Comparison of ENCODE assay signal across 13 mouse cellular contexts in the genomic region with DNA sequence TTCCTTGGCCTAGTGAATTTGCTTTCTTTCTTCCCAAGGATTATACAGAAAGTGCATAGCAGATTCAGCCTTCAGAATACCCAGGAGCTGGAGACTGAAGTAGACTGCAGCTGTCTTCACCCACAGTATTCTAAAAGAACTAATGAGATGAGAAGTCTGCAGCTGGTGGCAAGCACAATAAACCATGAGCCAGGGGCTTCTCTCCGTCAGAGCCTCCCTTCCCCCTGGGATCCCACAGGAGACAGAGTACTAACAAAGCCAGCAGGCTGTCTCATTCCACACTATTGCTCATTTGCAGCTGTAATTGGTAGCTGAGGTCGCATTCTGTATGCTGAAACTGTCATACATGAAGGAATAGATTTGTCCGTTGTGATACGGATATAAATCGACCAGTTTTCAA. TPM values are rescaled to one million over a fixed set of nuclear protein-coding genes. Genes with fewer than 3 reads are reported as not detected.
DNase-seq lines count a peak whose midpoint lies in the region; ATAC-seq and TF ChIP-seq lines count a peak whose summit lies in the region.
"Had no signal": no experiment of that assay in that cellular context is flagged by ENCODE, and none has a peak within 500 bp of the region (broad histone marks: within the 10 kb centered on the region; RNA-seq: fewer than 3 reads in every experiment).

No protein-coding gene starts in this region.

- TF ChIP-seq CTCF in hindbrain, postnatal 0 days (IDR thresholded peaks at IDR 0.05; ENCODE audit: low read depth), result no peak
- TF ChIP-seq CTCF in stomach, postnatal 0 days (IDR thresholded peaks at IDR 0.05; ENCODE audit: low read depth), result no peak
- no peak for TF ChIP-seq CTCF in lung, adult 2 months (IDR thresholded peaks at IDR 0.05; ENCODE audit: insufficient read depth, low read length)

- 0 out of 2 replicates have a peak overlapping the region, but pooled peaks have one; percentile 2 for H3K9ac ChIP-seq in forebrain, embryonic 13.5 days
- no peak overlapping the region for H3K9ac ChIP-seq in hindbrain, postnatal 0 days (replicated peaks; ENCODE audit: low read length)
- no peak overlapping the region for H3K9ac ChIP-seq in neural tube, embryonic 14.5 days (replicated peaks; ENCODE audit: low read depth, low read length)
- no peak overlapping the region for H3K9ac ChIP-seq in stomach, postnatal 0 days (ENCODE audit: low read length)
- H3K9ac ChIP-seq: lung, embryonic 15.5 days had no signal

- peak overlapping the region; percentile 17; the same call in 1 of the 2 replicates for H3K4me2 ChIP-seq in forebrain, embryonic 13.5 days
- no peak overlapping the region for H3K4me2 ChIP-seq in hindbrain, postnatal 0 days (ENCODE audit: low read depth, low read length)
- H3K4me2 ChIP-seq in neural tube, embryonic 14.5 days (ENCODE audit: low read depth, low read length), result no peak overlapping the region
- H3K4me2 ChIP-seq in stomach, postnatal 0 days (replicated peaks; ENCODE audit: low read depth), result no peak overlapping the region
- H3K4me2 ChIP-seq: lung, embryonic 15.5 days had no signal

- no peaks in the 10 kb centered on the region for H3K27me3 ChIP-seq in forebrain, embryonic 13.5 days
- no peaks in the 10 kb centered on the region for H3K27me3 ChIP-seq in hindbrain, postnatal 0 days (ENCODE audit: insufficient read depth, low read length)
- H3K27me3 ChIP-seq in neural tube, embryonic 14.5 days (ENCODE audit: control insufficient read depth, insufficient read depth, low read length), result no peaks in the 10 kb centered on the region
- H3K27me3 ChIP-seq in stomach, postnatal 0 days (ENCODE audit: control insufficient read depth, insufficient read depth, low read length), result no peaks in the 10 kb centered on the region
- H3K27me3 ChIP-seq: lung, embryonic 15.5 days; megakaryocyte, embryonic 14.5 days had no signal

- H3K27ac ChIP-seq in forebrain, embryonic 13.5 days, result peak overlapping the region; percentile 93
- peak overlapping the region; percentile 23; the same call in 1 of the 2 replicates for H3K27ac ChIP-seq in hindbrain, postnatal 0 days
- H3K27ac ChIP-seq in neural tube, embryonic 14.5 days (ENCODE audit: low read depth, low read length), result peak overlapping the region; percentile 72
- no peak overlapping the region for H3K27ac ChIP-seq in stomach, postnatal 0 days (replicated peaks)
- H3K27ac ChIP-seq: lung, embryonic 15.5 days had no signal

- TF ChIP-seq POLR2A in lung, adult 2 months (IDR thresholded peaks at IDR 0.05; ENCODE audit: borderline replicate concordance, extremely low read depth, low read depth, low read length), result no peak

- H3K4me1 ChIP-seq in forebrain, embryonic 13.5 days, result peaks cover 44% of the 10 kb centered on the region
- 0 out of 2 replicates have a peak, but pooled peaks cover 5% of the 10 kb centered on the region for H3K4me1 ChIP-seq in hindbrain, postnatal 0 days (ENCODE audit: insufficient read depth, low read length)
- peaks cover 35% of the 10 kb centered on the region for H3K4me1 ChIP-seq in neural tube, embryonic 14.5 days (ENCODE audit: control insufficient read depth, insufficient read depth, low read length)
- no peaks in the 10 kb centered on the region for H3K4me1 ChIP-seq in stomach, postnatal 0 days (replicated peaks; ENCODE audit: control insufficient read depth, insufficient read depth)
- no peaks in the 10 kb centered on the region; the same call in 1 of the 2 replicates for H3K4me1 ChIP-seq in lung, adult 2 months (ENCODE audit: control insufficient read depth, insufficient read depth, low read length)
- H3K4me1 ChIP-seq: lung, embryonic 15.5 days had no signal

- 34% methylated on average over 5 of the region's 5 CpGs for WGBS in forebrain, embryonic 13.5 days
- 50% methylated on average over 5 of the region's 5 CpGs for WGBS in hindbrain, postnatal 0 days
- 25% methylated on average over 5 of the region's 5 CpGs for WGBS in neural tube, embryonic 14.5 days
- 84% methylated on average over 5 of the region's 5 CpGs for WGBS in stomach, postnatal 0 days
- WGBS in lung, adult 2 months, result 92% methylated on average over 5 of the region's 5 CpGs

- no peak overlapping the region for H3K4me3 ChIP-seq in forebrain, embryonic 13.5 days
- no peak overlapping the region for H3K4me3 ChIP-seq in hindbrain, postnatal 0 days (ENCODE audit: low read length)
- H3K4me3 ChIP-seq in neural tube, embryonic 14.5 days (ENCODE audit: low read depth, low read length), result no peak overlapping the region
- H3K4me3 ChIP-seq in stomach, postnatal 0 days (ENCODE audit: low read depth, low read length), result no peak overlapping the region
- no peak overlapping the region for H3K4me3 ChIP-seq in lung, adult 2 months (replicated peaks; ENCODE audit: extremely low read depth, low read depth, low read length)
- H3K4me3 ChIP-seq: lung, embryonic 15.5 days; megakaryocyte, embryonic 14.5 days had no signal

- peak; percentile 33 for DNase-seq in gastrocnemius, adult 18-20 months (ENCODE audit: low spot score)
- DNase-seq in gastrocnemius, postnatal 4 days (ENCODE audit: low spot score in 2 of 2), result no peak
- DNase-seq in hindbrain, postnatal 0 days (ENCODE audit: low spot score), result peak; percentile 72
- DNase-seq in frontal cortex, postnatal 36 days (ENCODE audit: low spot score in 2 of 2), result no peak
- DNase-seq in stomach, postnatal 0 days (ENCODE audit: low spot score), result no peak
- no peak for DNase-seq in lung, adult 2 months
- DNase-seq: cerebellum, postnatal 36 days; heart, postnatal 4 days; thymus, adult 18-20 months had no signal

- H3K9me3 ChIP-seq in forebrain, embryonic 13.5 days (replicated peaks), result no peaks in the 10 kb centered on the region
- H3K9me3 ChIP-seq in hindbrain, postnatal 0 days (ENCODE audit: low read length), result no peaks in the 10 kb centered on the region
- no peaks in the 10 kb centered on the region for H3K9me3 ChIP-seq in neural tube, embryonic 14.5 days (ENCODE audit: control insufficient read depth, low read length)
- H3K9me3 ChIP-seq in stomach, postnatal 0 days (ENCODE audit: control insufficient read depth, low read length), result no peaks in the 10 kb centered on the region
- H3K9me3 ChIP-seq: lung, embryonic 15.5 days; megakaryocyte, embryonic 14.5 days had no signal

- peak; percentile 82 for ATAC-seq in forebrain, embryonic 13.5 days
- peak; percentile 48; the same call in 1 of the 2 replicates for ATAC-seq in hindbrain, postnatal 0 days
- peak; percentile 85 for ATAC-seq in neural tube, embryonic 14.5 days (ENCODE audit: low read depth)
- no peak for ATAC-seq in stomach, postnatal 0 days (ENCODE audit: low FRiP score, low TSS enrichment)

- no peak for TF ChIP-seq EP300 in stomach, postnatal 0 days (optimal IDR thresholded peaks at IDR 0.05)

- peaks cover 42% of the 10 kb centered on the region for H3K36me3 ChIP-seq in forebrain, embryonic 13.5 days (ENCODE audit: poor library complexity, severe bottlenecking)
- H3K36me3 ChIP-seq in hindbrain, postnatal 0 days (ENCODE audit: insufficient read depth, low read length), result peaks cover 30% of the 10 kb centered on the region
- peaks cover 28% of the 10 kb centered on the region for H3K36me3 ChIP-seq in neural tube, embryonic 14.5 days (ENCODE audit: control insufficient read depth, insufficient read depth, low read length)
- H3K36me3 ChIP-seq in stomach, postnatal 0 days (ENCODE audit: control insufficient read depth, insufficient read depth, low read length), result peaks cover 21% of the 10 kb centered on the region

RNA-seq across cellular contexts. Expression of a gene that starts 38.0 kb away (rescaled TPM):
- 10 to 100 TPM; 21.1 to 22.0 TPM for total RNA-seq in gastrocnemius, adult 18-20 months (2021)
- 10 to 100 TPM; 50.1 to 53.1 TPM for total RNA-seq in gastrocnemius, postnatal 4 days (2021)
- polyA plus RNA-seq in forebrain, embryonic 13.5 days (2015; fragmentation: Nextera tagmentation; extraction: Ambion mirVana), result 103 and 112 TPM in 2 replicates
- total RNA-seq in hindbrain, postnatal 0 days (2014; rRNA removed), result 9.0 and 10.2 TPM in 2 replicates
- 78.8 and 79.9 TPM in 2 replicates for polyA plus RNA-seq in hindbrain, postnatal 0 days (2015; fragmentation: Nextera tagmentation; extraction: Ambion mirVana)
- polyA plus RNA-seq in neural tube, embryonic 14.5 days (2014; fragmentation: Nextera tagmentation; extraction: Ambion mirVana), result 109 and 113 TPM in 2 replicates
- polyA plus RNA-seq in stomach, postnatal 0 days (2015; fragmentation: Nextera tagmentation; extraction: Ambion mirVana), result 61.2 and 62.5 TPM in 2 replicates
- 39.4 and 53.9 TPM in 2 replicates for polyA plus RNA-seq in lung, adult 2 months (2012; rRNA removed)

RNA-seq across cellular contexts. Expression of a gene that starts 48.6 kb away (rescaled TPM):
- 10 to 100 TPM; 34.5 to 75.8 TPM for total RNA-seq in gastrocnemius, adult 18-20 months (2021)
- 10 to 100 TPM; 24.4 to 27.4 TPM for total RNA-seq in gastrocnemius, postnatal 4 days (2021)
- polyA plus RNA-seq in forebrain, embryonic 13.5 days (2015; fragmentation: Nextera tagmentation; extraction: Ambion mirVana), result 81.0 and 89.3 TPM in 2 replicates
- total RNA-seq in hindbrain, postnatal 0 days (2014; rRNA removed), result 71.5 and 87.2 TPM in 2 replicates
- 27.0 and 32.9 TPM in 2 replicates for polyA plus RNA-seq in hindbrain, postnatal 0 days (2015; fragmentation: Nextera tagmentation; extraction: Ambion mirVana)
- polyA plus RNA-seq in neural tube, embryonic 14.5 days (2014; fragmentation: Nextera tagmentation; extraction: Ambion mirVana), result 18.6 and 19.2 TPM in 2 replicates
- 4.9 and 5.6 TPM in 2 replicates for polyA plus RNA-seq in stomach, postnatal 0 days (2015; fragmentation: Nextera tagmentation; extraction: Ambion mirVana)
- polyA plus RNA-seq in lung, adult 2 months (2012; rRNA removed), result 4.0 and 6.2 TPM in 2 replicates

Comparison
In these comparisons a context has a peak if more than half of its experiments do, and no peak if none do; other contexts are left out.
1. DNase-seq: peak in gastrocnemius, adult 18-20 months (single experiment) and hindbrain, postnatal 0 days (single experiment); none in gastrocnemius, postnatal 4 days (0 of 2), frontal cortex, postnatal 36 days (0 of 2), stomach, postnatal 0 days (single experiment) and lung, adult 2 months (single experiment).